Mouse (Mus musculus): ENCODE measurements at regions not wholly inside any gene's neighbourhood (a gene's known extent, or its start where the extent isn't known, plus 50 kb on each side); places are given as distances from the start of the nearest gene placed in this dataset.

DNA sequence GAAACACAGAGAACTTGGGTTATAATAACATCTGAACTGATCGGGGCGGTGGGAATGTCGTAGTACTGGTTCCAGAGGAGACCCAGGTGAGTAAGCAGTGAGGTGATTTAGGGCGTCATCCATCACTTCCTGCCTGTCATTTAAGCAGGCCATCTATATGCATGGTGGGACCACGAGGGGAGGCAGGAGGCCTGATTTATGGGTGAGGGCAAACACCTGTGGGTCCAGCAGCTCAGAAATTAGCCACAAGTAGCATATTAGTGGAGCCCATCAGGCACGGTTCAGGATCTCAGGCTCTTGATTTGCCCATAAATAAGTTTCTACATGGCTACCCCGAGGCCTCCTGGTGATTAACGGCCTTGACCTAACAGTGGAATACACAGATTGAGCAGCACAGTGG, 428.8 kb upstream of the Adamts16 start:
- DNase-seq (ENCODE audit: low spot score): no peak
- intact Hi-C loops (cut with DNase I): no loop called here

DNA sequence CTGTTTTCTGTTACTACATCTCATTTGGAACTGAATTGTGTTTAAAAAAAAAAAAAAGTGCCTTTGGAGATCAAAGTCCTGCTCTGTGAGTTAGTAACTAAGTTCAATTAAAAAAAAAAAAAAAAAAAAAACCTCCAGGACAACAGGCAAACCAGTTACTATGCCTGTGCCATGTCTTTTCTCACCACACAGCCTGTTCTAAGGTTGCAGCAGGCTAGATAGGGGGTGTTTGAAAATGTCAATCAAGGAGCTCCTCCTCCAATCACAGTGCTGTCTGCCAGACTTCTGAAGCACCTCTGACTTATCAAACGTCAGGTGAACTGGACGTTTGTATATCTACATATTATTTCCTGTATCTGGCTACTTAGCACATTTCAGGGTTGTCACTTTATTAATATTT, 427.9 kb upstream of the Adamts16 start:
- intact Hi-C loops (cut with DNase I): no loop called here
- DNase-seq (ENCODE audit: low spot score): no peak

DNA sequence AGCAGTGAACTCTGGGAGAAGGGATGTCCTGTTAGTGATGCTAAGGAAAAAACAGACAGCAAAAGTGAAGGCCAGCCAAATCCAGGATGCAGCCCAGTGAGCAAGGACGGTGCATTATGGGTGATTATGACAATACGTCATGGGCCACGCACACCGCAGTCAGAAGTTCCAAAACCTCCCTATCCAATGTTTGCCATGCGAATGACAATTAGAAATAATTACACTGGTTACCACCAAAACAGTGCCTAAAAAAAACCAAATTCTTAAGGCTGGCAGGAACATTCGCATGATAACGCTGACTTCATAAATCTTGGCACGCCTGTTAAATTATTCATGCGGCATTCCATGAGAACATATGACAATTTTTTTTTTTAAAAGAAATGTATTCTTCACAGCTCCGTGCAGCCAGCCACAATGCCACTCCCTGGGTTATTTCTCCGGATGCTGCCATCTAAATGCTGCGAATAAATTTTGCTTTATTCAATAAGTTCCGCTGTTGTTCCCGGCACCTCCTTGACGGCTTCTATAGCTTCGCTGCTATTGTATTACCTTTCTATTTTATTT, 421.8 kb upstream of the Adamts16 start:
- no peak for DNase-seq (ENCODE audit: low spot score)
- intact Hi-C loops (cut with DNase I): no loop called here

DNA sequence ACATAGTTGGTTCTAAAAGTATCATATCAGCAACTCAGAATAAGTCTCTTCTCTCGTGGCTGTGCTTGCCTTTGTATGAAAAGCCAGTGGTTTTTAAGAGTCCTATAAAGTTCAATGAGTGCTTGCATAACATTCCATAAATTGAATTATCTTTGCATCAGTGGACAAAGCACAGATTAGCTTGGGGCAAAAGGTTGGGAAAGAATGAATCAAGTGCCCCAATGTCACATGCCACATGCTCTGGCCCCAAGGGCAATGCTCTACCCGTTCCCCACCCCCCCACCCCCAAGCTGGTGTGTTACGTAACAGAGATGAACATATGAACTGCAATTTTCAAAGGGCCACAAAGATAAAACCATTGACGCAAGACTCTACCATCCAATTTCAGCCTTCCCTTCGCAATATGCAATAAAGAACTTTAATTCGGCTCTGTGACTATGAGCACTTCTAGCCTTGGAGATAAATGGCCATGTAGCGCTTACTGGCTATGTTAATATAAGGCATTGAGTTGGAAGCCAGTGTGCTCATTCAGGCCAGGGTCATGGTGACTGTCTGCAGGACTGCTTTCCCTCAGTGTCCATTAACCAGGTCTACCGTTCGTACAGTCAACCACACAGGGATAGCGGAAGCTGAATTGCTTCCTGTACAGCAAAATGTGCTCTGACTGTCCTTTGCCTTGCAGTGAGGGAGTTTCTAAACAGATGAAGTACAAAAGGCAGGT, 421.1 kb upstream of the Adamts16 start:
- intact Hi-C loops (cut with DNase I): no loop called here
- DNase-seq (ENCODE audit: low spot score): no peak

DNA sequence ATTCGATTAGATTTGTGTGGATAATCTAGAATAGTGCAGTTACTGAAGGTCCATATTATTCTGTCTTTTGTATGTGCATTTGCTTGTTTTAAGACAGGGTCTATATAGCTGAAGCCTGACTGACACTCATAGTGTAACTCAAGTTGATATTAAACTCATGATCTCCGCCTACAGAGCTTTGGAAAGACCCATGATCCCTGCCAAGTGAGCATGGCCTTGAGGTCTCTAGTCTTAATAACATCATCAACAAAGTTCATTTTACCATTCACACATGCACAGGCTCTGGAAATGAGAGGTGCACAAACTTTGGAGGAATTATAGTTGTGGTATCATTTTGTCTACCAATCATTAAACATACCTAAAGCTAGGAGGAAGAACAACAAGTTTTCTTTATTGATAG, 412.4 kb upstream of the Adamts16 start:
- intact Hi-C loops (cut with DNase I): no loop called here

DNA sequence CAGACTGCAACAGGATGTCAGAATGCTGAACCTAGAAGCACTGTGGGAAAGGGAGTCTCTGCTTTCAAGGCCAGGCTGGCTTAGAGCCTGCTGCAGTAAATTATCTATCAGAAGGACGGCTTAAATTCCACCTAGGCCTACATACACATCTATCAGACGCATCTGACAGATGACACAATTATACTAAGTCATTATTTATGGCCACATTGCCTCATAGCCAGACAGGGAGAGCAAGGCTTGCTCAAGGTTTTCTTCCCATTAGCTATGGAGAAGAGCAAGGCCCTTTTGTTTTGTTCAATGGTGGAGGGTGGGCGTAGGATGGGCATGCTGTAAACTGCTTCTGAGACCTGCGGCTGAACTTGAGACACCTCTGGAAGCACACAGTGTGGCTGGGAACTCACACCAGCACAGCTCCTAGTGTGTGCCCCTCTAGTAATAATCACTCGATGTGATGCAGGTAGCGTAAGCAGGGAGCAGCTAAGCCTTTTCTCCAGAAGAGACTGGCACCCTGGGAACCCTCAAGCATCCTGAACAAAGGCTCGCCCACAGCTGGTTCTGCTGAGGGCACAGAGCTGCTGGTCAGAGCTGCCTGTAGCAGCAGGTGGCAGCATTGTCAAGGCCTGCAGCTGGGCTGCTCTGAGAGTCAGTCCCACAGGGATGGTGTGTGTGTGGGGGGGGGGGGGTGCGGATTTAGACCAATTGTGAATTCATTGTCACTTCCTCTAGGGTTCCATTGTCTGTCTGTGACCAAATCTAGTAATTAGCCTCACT, 406.8 kb upstream of the Adamts16 start:
- intact Hi-C loops (cut with DNase I): no loop called here
- DNase-seq (ENCODE audit: low spot score): no peak

More for the DNA sequence above, 412.4 kb upstream of the Adamts16 start:
- no peak for DNase-seq (ENCODE audit: low spot score)

DNA sequence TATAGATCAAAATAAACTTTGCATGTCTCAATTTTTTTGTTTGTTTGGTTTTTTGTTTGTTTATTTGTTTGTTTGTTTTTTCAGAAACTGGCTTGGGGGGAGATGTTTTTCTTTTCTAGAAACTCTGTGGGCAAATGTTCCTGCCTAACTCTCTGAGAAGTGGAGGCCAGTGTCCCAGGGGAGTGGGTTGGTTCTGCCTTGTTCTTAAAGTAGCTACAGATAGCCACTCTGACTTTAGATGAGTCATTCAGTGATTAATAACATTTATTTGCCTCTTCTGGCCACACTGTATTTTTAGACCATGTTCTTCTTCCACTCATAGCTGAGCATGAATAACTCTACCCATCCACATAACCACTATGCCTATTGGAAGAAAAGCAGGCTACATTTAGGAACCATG, 405.6 kb upstream of the Adamts16 start:
- intact Hi-C loops (cut with DNase I): no loop called here
- DNase-seq (ENCODE audit: low spot score): no peak

DNA sequence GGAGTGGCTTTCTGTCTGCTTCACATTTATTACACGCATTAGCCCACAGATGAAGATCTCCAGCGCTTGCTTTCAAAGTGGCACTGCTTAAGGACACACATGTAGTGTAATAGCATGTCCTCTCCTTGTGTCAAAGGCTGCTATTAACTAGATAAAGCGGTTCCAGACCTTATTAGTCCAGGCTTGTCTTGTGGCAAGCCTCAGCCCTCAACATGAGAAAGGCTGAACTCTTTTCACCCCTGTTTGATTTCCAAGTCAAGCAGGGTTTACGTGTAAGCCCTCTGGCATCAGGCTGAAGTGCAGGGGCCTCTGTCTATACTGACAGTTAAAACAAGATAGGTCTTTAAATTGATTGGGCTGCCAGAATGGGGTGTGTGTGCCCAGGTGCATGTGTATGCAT, 403.7 kb upstream of the Adamts16 start:
- DNase-seq (ENCODE audit: low spot score): no peak
- intact Hi-C loops (cut with DNase I): no loop called here

DNA sequence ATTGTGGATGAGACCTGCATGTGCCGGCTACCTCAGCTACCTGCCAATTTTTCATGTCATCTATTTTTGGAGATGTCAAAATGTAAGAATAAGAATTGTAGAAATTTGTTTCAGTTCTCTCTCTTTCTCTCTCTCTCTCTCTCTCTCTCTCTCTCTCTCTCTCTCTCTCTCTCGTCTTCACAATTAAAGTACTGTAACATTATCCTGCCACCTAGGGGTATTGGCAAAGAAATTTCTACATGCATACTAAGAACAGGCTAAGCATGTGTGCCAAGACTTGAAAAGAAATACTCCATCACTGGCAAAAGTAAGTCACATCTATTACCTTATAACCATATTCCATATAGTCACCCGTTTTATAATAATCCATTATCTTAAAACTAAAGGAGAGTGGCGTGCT, 398.2 kb upstream of the Adamts16 start:
- intact Hi-C loops (cut with DNase I): no loop called here
- DNase-seq (ENCODE audit: low spot score): no peak

DNA sequence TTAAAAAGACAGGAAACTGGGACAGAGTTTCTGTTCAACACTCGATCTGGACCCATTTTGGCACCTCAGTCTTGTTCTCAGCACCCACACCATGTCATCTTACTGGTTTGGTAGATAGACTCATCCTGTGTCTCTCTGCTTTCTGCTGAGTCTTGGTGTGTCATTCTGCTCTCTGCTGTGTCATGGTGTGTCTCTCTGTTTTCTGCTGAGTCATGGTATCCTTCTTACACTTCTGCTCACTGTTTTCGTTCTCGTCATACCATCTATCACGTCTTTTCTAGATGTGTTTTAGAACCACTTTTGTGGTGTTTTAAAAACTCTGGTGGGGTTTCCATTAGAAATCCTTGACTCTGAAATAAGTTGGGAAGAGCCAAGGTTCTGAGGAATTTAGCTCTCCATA, 393.7 kb upstream of the Adamts16 start:
- DNase-seq (ENCODE audit: low spot score): no peak
- intact Hi-C loops (cut with DNase I): no loop called here

DNA sequence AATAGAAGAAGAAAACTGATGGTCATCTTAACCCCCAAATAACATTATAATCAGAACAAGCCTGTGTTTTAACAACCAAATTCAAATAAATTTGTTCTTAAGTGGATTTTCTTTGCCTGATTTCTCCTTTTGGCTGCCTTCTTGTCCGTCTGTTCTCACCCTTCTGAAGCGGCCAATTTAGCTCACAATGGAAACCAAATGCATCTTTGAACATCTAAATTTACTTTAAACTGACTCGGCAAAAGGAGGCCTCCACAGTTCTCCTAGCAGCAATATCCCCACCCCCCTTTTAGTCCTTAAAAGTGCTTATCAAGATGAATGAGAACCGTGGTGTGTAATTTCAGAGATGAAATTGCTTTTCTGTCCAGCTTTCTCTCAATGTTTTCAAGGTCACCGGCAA, 389.6 kb upstream of the Adamts16 start:
- intact Hi-C loops (cut with DNase I): no loop called here
- DNase-seq (ENCODE audit: low spot score): no peak

DNA sequence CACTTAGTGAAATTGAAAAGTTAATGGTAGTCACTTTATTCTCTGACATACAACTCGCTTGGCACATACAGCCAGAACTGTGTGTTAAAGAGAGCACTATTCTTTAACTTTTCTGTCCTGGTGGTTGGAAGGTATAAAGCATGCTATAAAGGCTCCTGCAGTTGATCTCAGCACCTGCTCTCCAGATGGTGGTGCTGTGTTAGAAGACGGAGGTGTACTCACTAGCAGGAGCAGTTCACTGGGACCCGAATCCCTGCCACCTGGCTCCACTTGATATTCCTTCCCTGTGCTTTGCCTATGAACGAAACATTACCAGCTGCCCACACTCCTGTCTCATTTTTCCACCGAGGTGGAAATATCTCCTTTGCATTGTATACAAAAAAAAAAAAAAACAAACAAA, 373.2 kb upstream of the Adamts16 start:
- intact Hi-C loops (cut with DNase I): no loop called here
- DNase-seq (ENCODE audit: low spot score): no peak

DNA sequence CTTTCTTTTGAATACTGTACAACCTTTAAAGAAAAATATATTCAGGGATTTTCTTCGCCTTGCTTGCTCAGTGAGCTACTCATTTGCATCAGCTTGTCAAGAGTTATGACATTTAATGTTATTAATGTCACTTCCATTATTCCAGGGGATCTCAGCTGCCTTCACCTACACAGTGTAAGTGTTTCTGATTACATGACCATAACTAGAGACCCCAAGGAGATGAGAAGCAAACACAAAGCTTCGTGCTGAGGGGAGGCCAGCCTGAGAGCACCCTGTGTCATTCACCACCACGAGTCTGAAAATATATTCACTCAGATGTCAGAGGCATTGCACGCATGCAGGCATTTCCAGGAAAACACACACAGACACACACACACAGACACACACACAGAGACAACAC, 369.8 kb upstream of the Adamts16 start:
- intact Hi-C loops (cut with DNase I): no loop called here
- DNase-seq (ENCODE audit: low spot score): no peak

DNA sequence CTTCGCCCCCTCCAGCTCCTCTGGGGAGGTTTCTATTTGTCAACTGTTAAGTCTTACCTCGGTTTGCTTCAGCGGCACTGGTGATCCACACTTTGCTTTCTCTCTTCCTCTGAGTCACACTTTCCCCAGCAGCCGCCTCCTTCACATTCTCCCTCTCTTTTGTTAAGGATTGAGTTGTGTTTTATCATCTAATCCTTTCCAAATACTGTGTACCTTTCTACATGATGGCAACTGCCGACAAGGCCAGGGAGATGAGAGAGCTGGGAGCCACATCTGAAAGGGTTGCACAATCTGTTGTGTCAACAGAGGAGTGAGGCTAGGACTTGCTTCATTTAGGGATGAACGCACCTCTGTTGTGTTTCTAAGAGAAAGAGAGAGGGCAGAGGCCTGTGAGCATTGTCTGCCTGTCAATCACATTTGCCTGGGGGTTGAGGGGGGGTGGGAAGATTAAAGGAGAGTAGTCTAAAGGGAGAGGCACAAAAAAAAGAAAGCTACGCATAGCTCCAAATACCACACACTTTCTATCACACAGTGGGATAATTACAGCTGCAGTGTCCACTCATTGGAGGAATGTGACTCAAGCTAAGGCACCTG, 369.1 kb upstream of the Adamts16 start:
- DNase-seq (ENCODE audit: low spot score): no peak
- intact Hi-C loops (cut with DNase I): no loop called here

DNA sequence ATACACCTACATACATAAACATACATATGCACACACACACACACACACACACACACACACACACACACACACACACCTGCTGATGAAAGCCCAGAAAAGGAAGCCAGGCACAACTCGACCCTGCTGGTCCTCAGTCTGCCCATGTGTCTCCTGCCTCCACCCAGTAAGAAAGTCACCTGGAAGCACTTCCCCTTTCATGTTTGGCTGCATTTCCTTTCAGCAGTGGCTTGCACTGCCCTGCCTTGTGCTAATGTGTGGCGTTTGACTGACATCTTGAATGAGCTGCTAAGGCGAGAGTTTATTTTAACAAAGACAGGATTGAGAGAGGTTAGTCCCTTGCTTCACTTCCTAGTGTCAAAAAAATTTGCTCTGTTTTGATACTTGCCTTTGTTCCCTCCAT, 364.1 kb upstream of the Adamts16 start:
- no peak for DNase-seq (ENCODE audit: low spot score)
- intact Hi-C loops (cut with DNase I): no loop called here

DNA sequence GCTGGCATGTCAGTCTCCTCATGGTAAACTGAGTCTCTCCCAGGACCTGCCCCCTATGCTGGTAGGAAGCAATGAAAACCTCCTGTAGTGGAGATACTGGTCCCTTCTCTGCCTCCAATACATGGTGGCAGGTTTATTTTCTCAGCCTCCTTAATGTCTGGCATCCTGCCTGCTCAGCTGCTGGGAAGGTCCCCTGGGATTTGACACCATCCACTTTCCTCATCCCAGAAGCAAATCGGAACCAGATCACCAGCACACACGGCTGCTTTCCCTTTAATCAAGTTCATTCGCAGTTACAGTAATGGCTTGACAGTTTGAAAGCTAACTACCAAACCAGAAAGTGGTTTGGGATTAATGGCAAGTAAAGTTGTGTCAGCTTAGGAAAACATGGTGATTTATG, 359.0 kb upstream of the Adamts16 start:
- no peak for DNase-seq (ENCODE audit: low spot score)
- intact Hi-C loops (cut with DNase I): no loop called here

DNA sequence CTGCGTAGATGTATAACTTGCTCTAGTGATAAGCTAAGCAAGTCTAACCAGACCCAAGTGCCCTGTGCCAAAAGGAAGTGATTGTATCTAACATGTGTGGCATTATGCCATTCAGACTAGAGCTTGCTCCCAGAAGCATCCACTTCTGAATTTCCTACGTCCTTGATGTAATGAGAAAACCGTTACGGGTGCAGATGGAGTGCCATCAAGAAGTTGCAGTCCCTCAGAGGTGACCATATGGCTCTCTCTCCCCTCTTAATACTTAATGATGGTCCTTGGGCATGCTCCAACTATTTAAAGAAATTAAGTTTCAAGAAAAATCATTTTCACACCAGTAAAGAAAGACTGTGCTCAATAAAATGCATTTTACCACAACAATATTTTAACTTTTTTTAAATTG, 354.1 kb upstream of the Adamts16 start:
- no peak for DNase-seq (ENCODE audit: low spot score)
- intact Hi-C loops (cut with DNase I): no loop called here

DNA sequence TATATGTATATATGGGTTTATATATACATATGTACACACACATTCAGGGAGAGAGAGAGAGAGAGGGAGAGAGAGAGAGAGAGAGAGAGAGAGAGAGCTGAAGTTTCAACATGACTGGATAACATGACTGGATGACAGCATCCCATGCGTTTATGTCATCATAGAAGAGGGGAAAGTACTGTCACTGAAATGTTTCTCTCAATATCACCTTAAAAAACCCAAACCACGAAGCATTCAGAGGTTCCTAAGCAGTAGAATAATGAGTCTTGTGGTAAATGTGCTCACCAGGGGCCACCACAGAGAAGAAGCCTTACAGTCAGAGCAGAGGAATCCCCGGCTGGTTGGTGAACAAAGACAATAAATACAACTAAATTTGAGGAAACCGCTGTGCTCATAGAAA, 342.9 kb upstream of the Adamts16 start:
- intact Hi-C loops (cut with DNase I): no loop called here
- no peak for DNase-seq (ENCODE audit: low spot score)

DNA sequence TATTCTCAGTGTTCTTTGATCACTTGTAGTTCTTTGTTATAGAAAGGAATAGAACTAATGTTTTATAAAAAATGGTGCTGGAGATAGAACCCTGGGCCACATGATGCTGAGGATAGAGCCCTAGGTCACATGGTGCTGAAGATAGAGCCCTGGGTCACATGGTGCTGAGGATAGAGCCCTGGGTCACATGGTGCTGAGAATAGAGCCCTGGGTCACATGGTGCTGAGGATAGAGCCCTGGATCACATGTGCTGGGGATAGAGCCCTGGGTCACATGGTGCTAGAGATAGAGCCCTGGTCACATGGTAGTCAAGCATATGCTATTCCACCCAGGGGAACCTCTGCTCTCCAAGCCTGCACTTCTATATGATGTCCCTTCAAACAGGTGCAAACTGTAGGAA, 337.5 kb upstream of the Adamts16 start:
- intact Hi-C loops (cut with DNase I): no loop called here

DNA sequence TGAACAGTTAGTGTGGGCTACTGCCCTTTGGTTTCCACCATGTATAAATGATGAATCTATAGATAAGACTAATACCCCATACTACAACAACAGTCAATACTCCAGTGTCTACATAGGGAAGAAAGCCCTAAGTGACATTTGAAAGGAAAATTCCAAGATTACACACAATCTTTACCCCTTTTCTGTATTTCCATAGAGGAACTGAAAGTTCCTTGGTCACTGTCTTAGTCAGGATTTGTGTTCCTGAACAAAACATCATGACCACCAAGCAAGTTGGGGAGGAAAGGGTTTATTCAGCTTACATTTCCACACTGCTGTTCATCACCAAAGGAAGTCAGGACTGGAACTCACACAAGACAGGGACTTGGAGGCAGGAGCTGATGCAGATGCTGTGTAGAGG, 332.7 kb upstream of the Adamts16 start:
- intact Hi-C loops (cut with DNase I): no loop called here
- DNase-seq (ENCODE audit: low spot score): no peak

More for the DNA sequence above, 337.5 kb upstream of the Adamts16 start:
- DNase-seq (ENCODE audit: low spot score): no peak

DNA sequence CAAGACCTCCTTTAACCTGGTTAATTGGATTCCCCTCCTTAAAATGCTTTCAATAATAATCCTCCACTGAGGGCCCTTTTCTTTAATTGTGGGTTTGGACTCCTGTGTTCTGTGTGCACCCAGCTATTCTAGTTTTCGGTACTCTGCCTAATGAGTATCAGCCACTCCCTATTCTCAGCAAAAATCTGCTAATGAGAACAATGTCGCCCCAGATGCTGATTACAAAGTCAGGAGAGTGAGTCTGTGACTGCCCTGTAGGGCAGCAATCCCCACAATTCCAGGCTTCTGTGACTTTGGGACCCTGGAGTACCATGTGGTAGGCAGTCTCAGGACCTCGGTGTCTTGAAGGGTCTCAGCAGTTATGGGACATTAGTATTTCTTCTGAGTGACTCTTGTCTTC, 324.6 kb upstream of the Adamts16 start:
- intact Hi-C loops (cut with DNase I): no loop called here
- no peak for DNase-seq (ENCODE audit: low spot score)
